Mouse (Mus musculus) spleen, adult 2 months (tissue): ENCODE results near the gene Klhdc7a.

ENCODE experiments used
- CTCF ChIP-seq: fragments of 200-500 bp; IDR thresholded peaks from 2 replicates; pipeline ENCODE4 v1.5.1; 2011; ENCODE audit warnings: mild to moderate bottlenecking, inconsistent platforms; ENCODE audit not compliant: insufficient read depth, insufficient read length, insufficient replicate concordance; ENCODE audit errors: extremely low read depth
- POLR2A ChIP-seq: fragments of 200-500 bp; IDR thresholded peaks from 2 replicates; pipeline ENCODE4 v1.6.1; 2011; ENCODE audit warnings: low read depth, low read length, inconsistent platforms

DNA sequence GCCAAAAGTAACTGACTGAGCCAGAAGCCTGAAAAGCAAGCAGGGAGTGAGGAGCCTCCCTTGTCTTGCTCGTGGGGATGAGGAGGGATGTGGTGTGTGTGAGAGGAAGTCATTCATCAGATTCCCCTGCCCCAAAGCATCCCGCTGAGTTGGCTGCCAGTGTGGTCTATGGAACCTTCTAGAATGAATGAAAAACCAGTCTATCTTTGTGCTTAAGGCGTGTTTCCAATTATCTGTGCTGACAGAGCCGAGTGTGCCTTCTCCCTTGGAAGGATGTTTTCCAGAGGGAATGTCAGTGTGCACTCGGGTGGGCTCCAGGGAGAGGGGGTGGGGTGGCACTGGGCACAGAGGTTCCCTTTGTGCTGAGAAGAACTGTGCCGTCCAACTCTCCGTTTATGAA lies 19.2 kb downstream of the Klhdc7a start:
- TF ChIP-seq POLR2A (no peak), CTCF (no peak)
